Mouse (Mus musculus) CD4-positive helper T cell, adult 2 months (primary cell): ENCODE results near the gene Actl7b.

Source experiments
- DNase-seq: peaks from one replicate; pipeline ENCODE4 v3.0.0-alpha.2; 2012; ENCODE audit warnings: low read depth, missing footprints, low spot score

The Actl7b gene

GRCm38 (mm10) chr4:56741041-56741493 is at the start of gene Actl7b:
Gene Actl7b (minus strand): TSS chr4:56741443.
- no peak for DNase-seq

- no peak for DNase-seq
Observed at GRCm38 (mm10) chr4:56771065-56771464, 29.8 kb upstream of the Actl7b start.

GRCm38 (mm10) chr4:56768913-56769312 is 27.7 kb upstream of the Actl7b start:
- DNase-seq = no peak

GRCm38 (mm10) chr4:56767861-56768284 is 26.6 kb upstream of the Actl7b start:
- no peak for DNase-seq

- DNase-seq = no peak
Observed at GRCm38 (mm10) chr4:56757693-56758092, 16.4 kb upstream of the Actl7b start.

- no peak for DNase-seq
Observed at GRCm38 (mm10) chr4:56756966-56757600, 15.8 kb upstream of the Actl7b start.

GRCm38 (mm10) chr4:56756021-56756420 is 14.8 kb upstream of the Actl7b start:
- DNase-seq = no peak

GRCm38 (mm10) chr4:56747456-56747855 is 6.2 kb upstream of the Actl7b start:
- no peak for DNase-seq

GRCm38 (mm10) chr4:56746345-56746744 is 5.1 kb upstream of the Actl7b start:
- DNase-seq = no peak

GRCm38 (mm10) chr4:56743363-56744195 is 2.3 kb upstream of the Actl7b start, which contains the start of gene Actl7a:
Gene Actl7a (plus strand): TSS chr4:56743413.
- no peak for DNase-seq

GRCm38 (mm10) chr4:56742698-56743097 is 1.5 kb upstream of the Actl7b start:
- DNase-seq = no peak

- DNase-seq = no peak
Observed at GRCm38 (mm10) chr4:56740611-56741010, 632 bp downstream of the Actl7b start.

GRCm38 (mm10) chr4:56740020-56740485 is 1.2 kb downstream of the Actl7b start, which contains the start of gene Gm26657:
Gene Gm26657 (plus strand): TSS chr4:56740070.
- no peak for DNase-seq

GRCm38 (mm10) chr4:56725839-56726238 is 15.4 kb downstream of the Actl7b start:
- no peak for DNase-seq

- DNase-seq = no peak
Observed at GRCm38 (mm10) chr4:56723237-56723636, 18.0 kb downstream of the Actl7b start.

- DNase-seq = no peak
Observed at GRCm38 (mm10) chr4:56722346-56722745, 18.9 kb downstream of the Actl7b start.

- DNase-seq = no peak
Observed at GRCm38 (mm10) chr4:56721469-56721868, 19.8 kb downstream of the Actl7b start.

GRCm38 (mm10) chr4:56720403-56720802 is 20.8 kb downstream of the Actl7b start:
- DNase-seq = no peak

GRCm38 (mm10) chr4:56719456-56719855 is 21.8 kb downstream of the Actl7b start:
- DNase-seq = no peak

- no peak for DNase-seq
Observed at GRCm38 (mm10) chr4:56718573-56719442, 22.4 kb downstream of the Actl7b start.

GRCm38 (mm10) chr4:56717932-56718331 is 23.3 kb downstream of the Actl7b start:
- no peak for DNase-seq

GRCm38 (mm10) chr4:56716801-56717200 is 24.4 kb downstream of the Actl7b start:
- DNase-seq = no peak
